Mouse (Mus musculus): ENCODE data around the gene Frmd6.

Gene Frmd6

DNA sequence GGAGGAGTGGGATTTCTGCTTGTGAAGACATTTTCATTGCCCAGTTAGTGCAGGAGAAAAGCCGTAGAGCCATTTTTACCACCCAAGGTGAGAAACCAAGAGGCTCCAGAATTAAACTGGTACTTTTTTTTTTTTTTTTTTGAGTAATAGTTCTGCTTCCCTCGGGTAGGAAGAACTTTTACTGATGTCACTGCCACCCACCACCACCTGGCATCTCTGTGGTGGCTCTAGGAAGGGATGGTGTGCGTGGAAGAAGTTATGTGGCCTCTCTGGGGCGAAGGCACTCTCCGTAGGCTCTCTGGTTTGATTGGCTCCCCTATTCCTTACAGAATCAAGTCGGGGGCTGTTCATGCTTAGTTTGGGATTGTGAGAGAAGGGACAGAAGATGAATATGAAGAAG lies 17.3 kb upstream of the Frmd6 start:
- DNase-seq (ENCODE audit: low spot score in 2 of 2) = no peak

DNA sequence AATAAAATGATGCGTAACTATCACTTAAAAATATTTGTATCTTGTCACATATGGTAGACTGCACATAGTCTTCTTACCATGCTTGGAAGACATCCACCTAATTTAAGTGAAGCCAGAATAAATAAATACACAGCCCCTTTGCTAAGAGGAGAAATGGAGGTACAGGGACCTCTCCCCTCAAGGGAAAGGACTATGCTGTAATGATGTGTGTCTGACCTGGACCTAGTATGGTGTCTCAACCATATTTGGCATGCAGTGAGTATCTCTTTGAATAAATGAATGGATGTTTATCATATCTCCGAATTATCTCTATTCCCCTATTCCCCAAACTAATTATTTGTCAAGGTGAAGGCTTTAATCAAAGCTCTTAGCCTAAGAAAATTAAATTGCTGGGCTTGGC lies 15.4 kb upstream of the Frmd6 start:
- no peak for DNase-seq (ENCODE audit: low spot score in 2 of 2)

DNA sequence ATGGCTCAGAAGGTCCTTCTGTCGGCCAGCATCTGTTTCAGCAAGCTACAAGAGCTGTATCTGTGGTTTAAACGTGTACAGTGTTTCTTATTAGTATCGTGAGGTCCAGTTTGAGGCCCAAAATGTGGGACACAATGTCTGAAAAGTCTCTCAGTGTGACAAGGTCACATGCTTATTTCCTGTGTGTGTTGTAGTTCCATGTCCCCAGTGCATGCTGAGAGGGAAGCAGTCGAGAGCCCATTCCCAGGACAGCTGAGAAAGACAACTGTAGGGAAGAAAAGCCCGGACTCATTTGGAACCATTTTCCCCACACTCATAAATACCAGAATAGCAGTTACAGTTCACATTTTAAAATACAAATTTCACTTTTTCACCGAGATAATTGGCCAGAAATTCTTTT lies 13.5 kb upstream of the Frmd6 start:
- DNase-seq (ENCODE audit: low spot score in 2 of 2) = no peak

DNA sequence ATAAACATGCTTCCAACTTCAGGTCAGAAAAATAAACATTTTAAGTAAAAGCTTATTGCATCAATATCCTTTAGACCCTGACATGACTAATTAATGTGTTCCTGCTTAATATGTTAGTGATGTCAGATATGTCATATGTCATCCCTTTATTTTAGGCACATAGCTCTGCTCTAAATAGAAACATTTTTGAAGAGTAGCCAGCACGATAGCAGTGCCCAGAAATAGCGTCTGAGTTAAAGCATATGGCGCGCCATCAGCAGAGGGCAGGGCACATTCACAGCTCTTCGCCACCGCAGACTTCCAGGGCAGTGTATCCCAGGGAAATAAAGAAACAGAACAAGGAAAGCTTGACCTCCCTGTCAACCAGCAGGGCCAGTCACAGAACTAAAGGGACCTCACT lies 13.1 kb upstream of the Frmd6 start:
- no peak for DNase-seq (ENCODE audit: low spot score in 2 of 2)

DNA sequence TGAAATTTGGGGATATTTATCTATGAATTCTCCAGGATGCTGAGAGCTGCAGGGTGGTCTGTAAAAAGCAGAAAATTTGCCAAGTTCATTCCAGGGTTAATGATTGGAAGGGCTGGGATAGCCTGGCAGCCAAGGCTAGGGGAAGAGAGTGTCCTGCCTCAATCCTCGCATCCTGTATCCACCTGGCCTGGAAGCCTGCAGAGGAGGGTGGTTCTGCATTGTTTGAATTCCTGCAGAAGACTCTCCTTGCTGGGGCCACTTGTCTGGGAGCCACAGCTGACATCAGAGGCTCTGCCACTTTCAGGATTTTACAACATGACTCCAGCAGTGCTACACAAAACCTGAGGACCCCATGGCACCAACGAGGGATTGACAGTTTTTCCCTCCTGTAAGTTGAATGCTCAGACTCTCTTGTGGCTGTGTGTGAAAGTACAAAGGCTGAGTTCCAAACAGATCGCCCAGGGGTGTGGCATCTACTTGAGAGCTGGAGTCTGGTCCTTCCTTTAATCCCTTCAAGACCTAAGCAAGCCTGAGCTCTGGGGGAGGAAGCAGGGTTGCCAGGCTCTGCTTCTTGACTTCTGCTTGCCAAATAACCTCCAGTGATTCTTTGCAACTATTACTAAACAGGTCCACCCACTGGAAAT lies 12.4 kb upstream of the Frmd6 start:
- no peak for DNase-seq (ENCODE audit: low spot score in 2 of 2)

DNA sequence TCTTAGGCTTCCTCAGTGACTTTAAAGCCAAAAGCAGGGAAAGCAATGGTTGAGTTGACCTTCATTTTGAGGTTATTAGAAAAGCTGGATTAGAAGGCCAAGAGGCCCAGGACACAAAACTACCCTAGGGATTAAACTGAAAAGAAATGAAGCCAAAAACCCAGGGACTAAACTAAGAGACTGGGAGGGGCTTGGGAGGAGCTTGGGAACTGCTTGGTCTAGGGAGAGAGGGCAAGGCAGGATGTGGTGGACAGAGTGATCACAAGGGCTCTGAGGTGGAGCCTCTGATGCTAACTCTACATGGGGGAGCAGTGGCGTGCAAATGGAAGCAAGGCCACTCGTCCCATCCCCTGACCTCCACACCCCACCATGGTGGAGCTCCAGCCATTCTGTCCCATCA lies 8.6 kb upstream of the Frmd6 start:
- no peak for DNase-seq (ENCODE audit: low spot score in 2 of 2)

DNA sequence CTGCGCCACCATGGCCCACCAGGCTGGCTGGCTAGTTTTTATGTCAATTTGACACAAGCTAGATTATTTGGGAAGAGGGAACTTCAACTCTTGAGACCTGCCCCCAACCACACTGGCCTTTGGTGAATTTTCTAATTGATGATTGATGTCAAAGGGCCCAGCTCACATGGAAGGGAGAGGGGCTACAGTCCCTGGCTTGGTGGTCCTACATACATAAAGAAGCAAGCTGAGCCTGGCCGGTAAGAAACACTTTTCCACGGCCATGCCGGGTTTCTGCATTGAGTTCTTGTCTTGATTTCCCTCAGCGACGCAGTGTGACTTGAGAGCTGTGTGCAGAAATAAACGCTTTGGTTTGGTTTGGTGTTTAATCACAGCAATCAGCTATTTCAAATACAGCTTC lies 1.3 kb upstream of the Frmd6 start:
- no peak for DNase-seq (ENCODE audit: low spot score in 2 of 2)

DNA sequence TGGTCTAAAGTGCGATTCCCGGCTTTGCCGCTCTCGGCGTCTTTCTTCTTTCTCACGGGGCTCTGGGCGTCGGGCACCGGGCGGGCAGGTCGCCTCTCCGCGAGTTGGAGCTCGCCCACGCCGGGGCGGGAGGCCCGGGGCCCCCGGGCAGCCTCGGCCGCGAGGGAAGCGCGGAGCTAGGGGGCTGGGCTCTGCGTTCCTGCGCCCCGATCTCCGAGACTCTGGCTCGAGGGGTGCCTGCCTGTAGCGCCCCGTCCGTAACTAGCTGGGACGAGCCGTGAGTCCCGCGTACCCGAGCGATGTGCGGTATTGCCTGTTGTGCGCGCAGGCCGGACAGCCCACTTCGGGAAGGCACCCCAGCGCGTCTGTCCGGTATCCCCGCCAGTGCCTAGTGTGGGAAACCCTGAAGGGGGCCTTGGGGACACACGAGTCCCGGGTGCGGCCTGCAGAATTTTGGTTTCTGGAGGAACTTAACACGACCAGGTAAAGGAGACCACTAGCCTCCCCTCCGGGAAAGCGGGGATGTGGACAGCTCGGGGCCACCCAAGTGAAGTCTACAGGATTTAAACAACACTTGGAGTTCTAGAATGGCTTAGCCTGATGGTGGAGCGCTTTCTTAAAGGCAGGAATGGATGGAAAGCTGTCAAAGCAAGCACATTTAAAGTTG lies 470 bp downstream of the Frmd6 start:
- peak; percentile 65 to 66 for DNase-seq (ENCODE audit: low spot score in 2 of 2)

DNA sequence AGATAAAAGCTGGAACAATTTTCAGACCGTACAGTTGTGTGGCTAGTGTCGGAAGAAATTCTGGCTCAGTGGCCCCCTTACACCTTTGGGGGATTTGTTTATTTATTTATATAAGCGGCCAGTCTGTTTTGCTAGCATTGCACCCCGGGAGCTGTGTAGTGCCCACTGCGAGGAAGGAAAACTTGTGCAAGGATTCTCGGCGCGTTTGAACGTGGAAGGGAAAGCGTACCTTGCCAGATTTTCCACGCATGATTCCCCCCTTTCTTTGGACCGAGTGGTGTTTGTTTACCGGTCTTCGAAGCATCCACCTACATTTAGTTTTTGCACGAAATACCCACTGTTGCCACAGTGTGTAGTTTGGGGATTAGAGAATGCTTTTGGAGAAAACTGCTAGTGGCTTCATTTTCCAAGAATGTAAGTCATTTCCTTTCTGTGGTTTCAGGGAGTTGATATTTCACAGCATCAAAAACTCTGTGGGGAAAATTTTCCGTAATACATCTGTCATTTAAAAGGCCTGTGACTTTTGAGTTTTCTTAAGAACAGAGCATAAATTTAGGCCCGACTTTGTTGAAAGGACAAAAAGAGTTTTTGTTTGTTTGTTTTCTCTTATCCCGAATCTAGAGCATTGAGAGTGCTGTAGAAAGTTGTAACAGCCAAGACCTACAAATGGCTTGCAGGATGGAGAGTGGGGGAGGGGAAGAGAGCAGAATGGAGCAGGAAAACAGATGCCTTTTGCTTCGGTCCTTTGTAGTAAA lies 1.2 kb downstream of the Frmd6 start:
- DNase-seq (ENCODE audit: low spot score in 2 of 2) = no peak

DNA sequence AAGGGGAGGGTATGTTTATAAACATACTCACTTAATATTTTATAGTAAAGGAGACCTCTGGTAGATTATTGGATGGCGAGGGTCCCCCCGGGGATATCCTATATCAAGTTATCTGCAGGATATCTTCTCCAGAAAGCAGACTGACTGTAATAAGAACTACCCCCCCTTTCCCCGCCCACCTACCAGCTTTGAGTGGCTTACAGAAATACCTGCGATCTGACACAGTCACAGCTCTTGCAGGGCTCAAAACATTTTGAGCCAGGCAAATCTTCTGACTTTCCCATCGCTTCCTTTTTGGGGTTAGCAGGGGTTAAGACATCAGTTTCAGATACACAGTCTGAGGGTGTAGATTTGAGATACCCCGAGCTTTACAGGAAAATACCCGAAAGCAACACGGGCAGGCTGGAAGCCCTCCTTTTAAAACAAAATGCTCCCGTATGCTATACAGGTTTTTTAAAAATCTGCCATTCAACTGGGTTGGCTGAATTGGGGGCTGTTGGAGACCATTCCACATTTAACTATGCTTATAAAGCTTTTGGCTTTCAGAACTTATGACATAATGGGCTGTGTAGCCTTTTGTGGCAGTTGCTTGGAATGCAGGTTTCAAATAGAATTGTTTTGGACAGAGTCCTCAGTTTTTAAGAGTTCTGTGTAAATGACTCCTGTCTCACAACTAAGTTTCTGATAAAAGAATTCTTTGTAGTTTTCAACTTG lies 2.0 kb downstream of the Frmd6 start:
- no peak for DNase-seq (ENCODE audit: low spot score in 2 of 2)

DNA sequence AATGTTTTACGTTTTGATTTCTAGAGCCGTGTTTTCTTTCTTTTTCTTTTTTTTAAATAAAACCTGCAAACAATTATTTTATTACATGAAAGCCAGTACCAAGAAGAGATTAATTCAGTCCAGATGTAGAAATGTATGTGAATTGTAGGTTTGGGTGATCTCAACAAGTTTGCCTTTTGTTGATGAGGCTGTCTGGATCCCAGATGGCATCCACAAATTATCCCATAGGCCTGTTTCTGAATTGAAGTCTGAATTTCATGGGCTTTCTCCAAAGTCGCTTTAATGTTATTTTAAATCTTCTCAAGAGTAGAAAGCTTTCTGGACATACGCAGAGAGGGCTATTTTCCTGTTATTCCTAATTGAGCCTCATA lies 2.6 kb downstream of the Frmd6 start:
- DNase-seq (ENCODE audit: low spot score in 2 of 2) = no peak

DNA sequence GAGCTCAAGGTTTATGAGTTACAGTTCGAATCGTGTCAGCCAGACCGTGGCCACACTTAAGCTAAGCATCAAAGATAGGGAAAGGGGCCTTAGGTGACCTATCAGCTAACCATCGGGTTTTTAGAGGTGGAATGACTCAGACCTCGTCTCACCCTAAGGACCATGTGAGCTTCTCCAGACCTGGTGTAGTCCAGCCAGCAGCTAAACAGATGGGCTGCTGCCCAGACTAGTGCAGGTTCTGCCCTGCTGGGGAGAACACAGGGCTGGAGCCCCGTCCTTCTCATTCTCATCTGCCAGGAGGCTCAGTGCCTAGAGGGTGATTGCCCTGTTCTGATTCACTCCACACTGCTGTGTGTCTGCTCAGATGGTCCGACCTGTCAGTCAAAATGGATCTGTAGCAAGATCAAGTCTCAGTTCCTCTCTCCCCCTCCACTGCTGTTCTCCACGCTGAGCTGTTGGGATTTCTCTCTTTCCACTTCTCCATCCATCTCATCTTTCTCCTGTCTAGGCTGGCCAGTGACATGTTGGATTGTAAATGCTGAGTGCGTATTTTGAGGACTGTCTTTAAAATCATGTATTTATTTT lies 5.8 kb downstream of the Frmd6 start:
- no peak for DNase-seq (ENCODE audit: low spot score in 2 of 2)

DNA sequence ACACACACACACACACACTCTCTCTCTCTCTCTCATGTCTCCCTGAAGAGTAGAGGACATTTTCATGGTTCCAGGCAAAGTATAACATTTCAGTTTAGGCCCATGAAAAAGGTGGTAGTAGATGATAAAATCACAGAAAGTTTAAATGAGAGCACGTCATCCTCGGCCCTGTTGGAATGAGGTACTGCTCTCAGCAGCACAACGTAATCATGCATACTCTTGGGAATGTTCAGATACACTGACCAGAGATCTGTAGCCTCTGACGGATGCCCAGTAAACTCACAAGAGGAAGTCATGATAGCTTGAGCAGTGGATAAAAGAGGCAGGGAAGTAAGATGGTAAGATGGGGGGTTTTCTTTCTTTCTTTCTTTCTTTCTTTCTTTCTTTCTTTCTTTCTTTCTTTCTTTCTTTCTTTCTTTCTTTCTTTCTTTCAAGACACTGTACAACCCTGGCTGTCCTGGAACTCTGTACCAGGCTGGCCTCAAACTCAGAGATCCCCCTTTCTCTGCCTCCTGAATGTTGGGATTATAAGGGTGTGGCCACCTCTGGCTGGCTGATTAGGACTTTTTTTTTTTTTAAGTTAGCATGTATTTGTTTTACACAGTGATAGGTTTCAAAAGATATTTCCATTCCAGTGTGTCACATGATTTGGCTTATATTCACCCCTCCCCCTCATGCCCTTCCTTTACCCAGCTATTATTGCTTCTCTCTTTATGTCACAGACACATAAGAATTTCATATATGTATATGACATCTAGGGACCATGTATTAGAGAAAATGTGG lies 7.1 kb downstream of the Frmd6 start:
- no peak for DNase-seq (ENCODE audit: low spot score in 2 of 2)

DNA sequence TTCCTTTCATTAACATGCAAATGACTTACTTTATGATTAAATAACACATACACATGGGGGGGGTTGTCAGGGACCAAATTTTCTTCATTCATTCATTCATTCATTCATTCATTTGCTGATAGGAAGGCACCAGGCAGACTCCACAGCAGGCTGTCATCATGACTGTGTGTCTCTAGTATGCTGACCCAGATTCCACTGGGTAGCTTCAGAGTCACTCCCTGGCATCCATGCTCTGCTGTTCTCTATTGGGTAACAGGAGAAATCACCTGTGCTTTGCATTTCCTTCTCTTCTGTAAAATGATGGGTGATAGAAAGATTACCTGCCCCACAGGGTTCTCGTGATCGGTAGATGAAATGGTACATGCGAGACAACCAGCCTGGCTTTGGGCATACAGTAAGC lies 7.7 kb downstream of the Frmd6 start:
- DNase-seq (ENCODE audit: low spot score in 2 of 2) = no peak

DNA sequence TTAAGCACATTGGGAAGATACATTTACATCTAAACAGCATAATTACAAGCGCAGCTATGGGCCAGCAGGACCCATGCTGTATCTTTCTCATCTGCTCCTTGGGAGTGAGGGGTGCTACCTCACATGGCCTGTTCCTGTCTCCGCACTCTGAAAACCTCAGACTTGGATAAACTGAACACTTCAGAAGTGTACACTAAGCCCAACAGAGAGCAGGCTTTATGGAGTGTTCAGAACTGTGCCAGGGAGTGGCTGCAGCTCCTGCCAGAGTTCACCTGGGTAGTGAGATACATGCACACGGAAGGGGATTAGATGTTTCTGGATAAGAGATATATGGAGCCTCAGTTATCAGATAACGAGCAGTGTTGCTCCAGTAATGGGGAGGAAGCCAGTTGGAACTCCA lies 8.7 kb downstream of the Frmd6 start:
- DNase-seq (ENCODE audit: low spot score in 2 of 2) = no peak

DNA sequence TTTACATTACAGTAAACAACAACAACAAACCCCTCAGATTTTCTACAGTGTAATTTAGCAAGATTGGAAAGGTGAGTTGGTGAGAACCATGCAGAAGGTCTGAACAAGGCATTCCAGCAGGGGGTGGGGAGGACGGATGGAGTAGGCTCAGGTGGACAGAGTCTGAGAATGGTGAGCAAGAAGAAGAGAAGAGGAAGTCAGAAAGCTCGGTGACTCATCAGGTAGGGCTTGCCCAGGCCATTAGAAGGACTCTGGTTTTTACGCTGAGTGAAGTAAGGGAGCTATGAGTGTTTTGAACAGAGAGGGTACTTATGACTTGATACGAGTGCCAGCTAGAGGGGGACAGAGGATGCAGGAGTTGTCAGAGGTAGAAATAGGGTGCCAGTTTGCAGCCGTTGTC lies 9.7 kb downstream of the Frmd6 start:
- no peak for DNase-seq (ENCODE audit: low spot score in 2 of 2)

DNA sequence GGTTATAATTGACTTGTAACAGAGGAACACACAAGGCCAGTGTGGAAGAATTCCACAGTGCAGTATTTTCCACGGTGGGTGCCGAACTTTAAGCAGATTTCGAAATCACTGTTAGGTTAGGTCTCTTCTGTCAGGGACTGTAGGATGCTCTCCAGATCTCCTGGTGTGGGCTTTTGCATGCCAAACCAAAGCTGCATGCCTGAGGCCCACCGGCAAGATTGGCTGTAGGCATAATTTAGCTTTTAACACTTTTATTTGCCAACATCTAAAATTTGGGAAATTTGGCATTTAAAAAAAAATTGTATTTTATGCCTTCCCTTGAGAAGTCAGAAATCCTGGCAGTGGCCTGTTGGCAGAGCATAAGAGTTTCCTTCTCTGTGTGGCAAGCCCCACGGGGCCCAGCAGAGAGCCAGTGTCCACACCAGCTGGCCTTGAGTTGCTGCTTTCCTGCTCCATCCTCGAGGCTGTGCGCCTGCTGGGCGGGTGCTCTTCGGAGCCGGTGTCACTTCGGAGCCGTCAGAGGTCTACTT lies 12.5 kb downstream of the Frmd6 start:
- DNase-seq (ENCODE audit: low spot score in 2 of 2) = no peak

DNA sequence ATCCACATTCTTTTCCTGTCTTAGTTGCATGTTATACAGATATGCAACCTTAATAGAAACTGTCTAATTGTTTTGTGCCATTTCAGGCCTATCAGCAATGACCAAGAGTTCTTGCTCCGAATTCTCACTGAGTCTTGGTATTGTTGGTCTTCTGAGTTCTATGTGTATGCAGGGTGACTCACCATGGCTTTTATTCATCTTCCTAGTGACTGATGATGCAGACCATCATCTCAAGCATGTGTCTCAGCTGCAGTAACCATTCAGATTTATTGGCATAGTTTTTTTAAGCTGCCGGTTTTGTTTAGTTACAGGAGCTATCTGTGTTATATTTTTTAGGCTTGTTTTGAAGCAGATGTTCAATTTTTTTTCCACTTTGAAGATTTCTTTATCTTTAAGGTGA lies 20.1 kb downstream of the Frmd6 start:
- DNase-seq (ENCODE audit: low spot score in 2 of 2) = no peak

DNA sequence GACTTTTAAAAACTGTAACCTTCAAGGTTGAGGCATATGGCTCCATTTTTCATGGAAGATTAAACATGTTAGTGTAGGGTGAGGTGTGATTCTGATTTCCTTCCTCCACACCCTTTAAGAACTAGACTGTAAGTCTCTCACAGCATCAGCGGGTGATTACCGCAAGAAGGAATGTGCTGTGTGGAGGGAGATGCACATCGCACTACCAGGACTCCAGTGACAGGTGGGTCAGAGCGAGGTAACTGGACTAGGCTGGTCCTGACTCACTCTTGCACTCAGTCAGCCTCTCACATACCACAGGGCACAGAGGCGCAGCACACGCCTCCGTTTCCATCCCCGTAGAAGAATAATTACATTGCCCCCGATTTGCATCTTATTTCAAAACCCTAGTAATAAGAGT lies 23.7 kb downstream of the Frmd6 start:
- DNase-seq (ENCODE audit: low spot score in 2 of 2) = no peak

DNA sequence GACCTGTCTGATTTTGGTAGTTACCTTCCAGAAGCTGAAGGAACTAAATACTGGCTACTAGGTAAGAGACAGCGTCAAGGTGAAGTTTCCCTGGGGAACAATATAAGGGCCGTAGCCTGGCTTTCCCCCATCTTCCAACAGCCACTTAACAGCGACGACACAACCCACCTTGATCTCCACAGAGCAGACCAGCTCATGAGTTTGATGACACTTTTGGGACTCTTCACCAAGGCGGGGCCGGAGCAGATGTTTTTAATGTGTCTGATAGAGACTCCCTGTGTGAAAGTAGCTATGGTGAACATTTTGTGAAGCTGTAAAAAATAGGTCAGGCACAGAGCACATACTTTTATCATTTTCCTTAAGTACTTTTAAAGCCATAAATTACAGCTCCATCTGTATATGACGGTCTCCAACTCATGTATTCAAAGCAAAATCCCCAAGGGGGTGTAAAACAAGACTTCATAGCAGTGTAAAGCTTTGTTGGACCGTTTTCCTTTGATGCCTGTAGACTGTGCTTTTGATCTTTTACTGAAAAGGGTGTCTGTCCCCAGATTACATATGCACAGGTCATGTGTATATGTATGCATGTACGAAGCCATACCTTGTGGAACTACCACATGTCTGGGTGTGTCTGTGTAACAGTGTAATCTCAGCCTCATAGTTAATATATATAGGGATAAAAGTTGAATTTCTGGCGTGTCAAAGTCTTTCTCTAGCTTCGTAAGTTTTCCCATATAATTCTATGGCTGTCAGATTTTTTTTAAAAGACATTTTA lies 24.4 kb downstream of the Frmd6 start:
- DNase-seq (ENCODE audit: low spot score in 2 of 2) = no peak
